Mouse (Mus musculus): ENCODE results near the gene Cdr2.
"Not testable (repeated sequence)": the region's sequence is repeated elsewhere in the genome, so short reads cannot be mapped to it uniquely, and the experiment has no call there.

Cdr2 gene

GRCm38 (mm10) chr7:120982200-120982841 is at the start of gene Cdr2, which contains the start of gene Mfsd13b:
TSS of gene Cdr2 (minus strand) at chr7:120982312.
TSS of gene Mfsd13b (plus strand) at chr7:120982509.
- in situ Hi-C loops (cut with MseI, MboI): no loop called here

GRCm38 (mm10) chr7:121029947-121030346 is 47.8 kb upstream of the Cdr2 start:
- in situ Hi-C loops (cut with MseI, MboI): not testable (repeated sequence)

- in situ Hi-C loops (cut with MseI, MboI): no loop called here
Observed at GRCm38 (mm10) chr7:121026300-121026699, 44.2 kb upstream of the Cdr2 start.

- in situ Hi-C loops (cut with MseI, MboI): no loop called here
Observed at GRCm38 (mm10) chr7:121025221-121026008, 43.3 kb upstream of the Cdr2 start.

GRCm38 (mm10) chr7:121020277-121020676 is 38.2 kb upstream of the Cdr2 start:
- in situ Hi-C loops (cut with MseI, MboI): no loop called here

- in situ Hi-C loops (cut with MseI, MboI): no loop called here
Observed at GRCm38 (mm10) chr7:121018778-121019177, 36.7 kb upstream of the Cdr2 start.

GRCm38 (mm10) chr7:121014486-121014885 is 32.4 kb upstream of the Cdr2 start:
- in situ Hi-C loops (cut with MseI, MboI): no loop called here

- in situ Hi-C loops (cut with MseI, MboI): no loop called here
Observed at GRCm38 (mm10) chr7:121011794-121012689, 29.9 kb upstream of the Cdr2 start.

- in situ Hi-C loops (cut with MseI, MboI): no loop called here
Observed at GRCm38 (mm10) chr7:121003793-121004418, 21.8 kb upstream of the Cdr2 start.

GRCm38 (mm10) chr7:121002407-121002928 is 20.4 kb upstream of the Cdr2 start:
- in situ Hi-C loops (cut with MseI, MboI): no loop called here

GRCm38 (mm10) chr7:121001879-121002278 is 19.8 kb upstream of the Cdr2 start:
- in situ Hi-C loops (cut with MseI, MboI): no loop called here

GRCm38 (mm10) chr7:121000065-121000822 is 18.1 kb upstream of the Cdr2 start:
- in situ Hi-C loops (cut with MseI, MboI): no loop called here

GRCm38 (mm10) chr7:120999021-120999530 is 17.0 kb upstream of the Cdr2 start:
- in situ Hi-C loops (cut with MseI, MboI): no loop called here

GRCm38 (mm10) chr7:120991191-120991590 is 9.1 kb upstream of the Cdr2 start:
- in situ Hi-C loops (cut with MseI, MboI): no loop called here

GRCm38 (mm10) chr7:120982968-120983367 is 856 bp upstream of the Cdr2 start:
- in situ Hi-C loops (cut with MseI, MboI): no loop called here

GRCm38 (mm10) chr7:120980931-120981924 is 884 bp downstream of the Cdr2 start:
- in situ Hi-C loops (cut with MseI, MboI): no loop called here

GRCm38 (mm10) chr7:120980041-120980440 is 2.1 kb downstream of the Cdr2 start:
- in situ Hi-C loops (cut with MseI, MboI): no loop called here

GRCm38 (mm10) chr7:120977063-120977462 is 5.0 kb downstream of the Cdr2 start:
- in situ Hi-C loops (cut with MseI, MboI): no loop called here

GRCm38 (mm10) chr7:120974001-120974400 is 8.1 kb downstream of the Cdr2 start:
- in situ Hi-C loops (cut with MseI, MboI): no loop called here

All from mouse trophoblast stem cell (cell line).